Mouse (Mus musculus) cerebellum, adult 2 months (tissue): ENCODE measurements around the gene D430041D05Rik.

Experiments
- CTCF ChIP-seq: fragments of 200-500 bp; IDR thresholded peaks from 2 replicates; pipeline ENCODE4 v1.5.1; 2011; ENCODE audit warnings: low read depth, mild to moderate bottlenecking, control low read depth, low read length, moderate library complexity, borderline replicate concordance; ENCODE audit not compliant: insufficient read depth
- POLR2A ChIP-seq: fragments of 200-500 bp; IDR thresholded peaks from 2 replicates; pipeline ENCODE4 v1.6.1; 2011; ENCODE audit warnings: low read length, control low read depth, borderline replicate concordance; ENCODE audit not compliant: insufficient read depth

- TF ChIP-seq POLR2A: no peak
- no peak for TF ChIP-seq CTCF
Measured at GRCm38 (mm10) chr2:104096256-104096655, 314.6 kb downstream of the D430041D05Rik start.
